Mouse (Mus musculus): Measurements from ENCODE around the gene Steap3. TPM values are rescaled to one million over a fixed set of nuclear protein-coding genes. Genes with fewer than 3 reads are reported as not detected.

Gene Steap3
- polyA plus RNA-seq, 1 experiment, result 3.3 TPM

- Histone ChIP-seq H3K4me1 (ENCODE audit: control insufficient read depth, insufficient read depth, low read length) (no peaks in the 10 kb centered on the region), H3K4me3 (ENCODE audit: control insufficient read depth, low read depth, low read length) (no peak overlapping the region), H3K27ac (ENCODE audit: control insufficient read depth, insufficient read depth, low read depth, low read length) (no peak overlapping the region; the same call in 1 of the 2 replicates), H3K27me3 (ENCODE audit: control insufficient read depth, insufficient read depth, low read length) (no peaks in the 10 kb centered on the region), H3K36me3 (ENCODE audit: control insufficient read depth, insufficient read depth, low read length) (no peaks in the 10 kb centered on the region)
- no peak for TF ChIP-seq CTCF (IDR thresholded peaks at IDR 0.05; ENCODE audit: control insufficient read depth, insufficient read depth, insufficient replicate concordance, low read depth, low read length)
- no peak for TF ChIP-seq POLR2A (IDR thresholded peaks at IDR 0.05; ENCODE audit: control insufficient read depth, low read depth, low read length)
Observed at GRCm38 (mm10) chr1:120229723-120230471, 42.6 kb downstream of the Steap3 start.

DNA sequence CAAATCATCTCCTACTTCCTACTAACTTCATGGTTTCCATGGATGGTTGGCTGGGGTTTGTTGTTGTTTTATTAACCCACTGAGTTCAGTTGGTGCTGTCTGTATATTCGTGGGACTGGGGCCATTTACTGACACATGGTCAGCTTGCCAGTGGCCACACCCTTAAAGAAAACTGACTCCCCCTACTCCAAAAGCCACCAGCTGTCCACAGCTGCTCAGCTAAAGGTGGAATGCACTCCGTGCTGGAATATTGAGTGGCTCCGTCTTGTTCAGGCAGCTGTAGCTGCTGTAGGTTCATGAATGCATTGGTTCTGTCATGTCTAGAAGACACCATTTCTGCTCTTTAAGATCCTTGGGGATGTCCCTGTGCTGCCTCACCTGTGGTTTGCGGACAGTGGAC lies 48.9 kb downstream of the Steap3 start:
- no peak for TF ChIP-seq POLR2A (IDR thresholded peaks at IDR 0.05; ENCODE audit: control insufficient read depth, low read depth, low read length)
- no peak overlapping the region for H3K27ac ChIP-seq (ENCODE audit: control insufficient read depth, insufficient read depth, low read depth, low read length)
- H3K27me3 ChIP-seq (ENCODE audit: control insufficient read depth, insufficient read depth, low read length), result no peaks in the 10 kb centered on the region
- no peaks in the 10 kb centered on the region for H3K36me3 ChIP-seq (ENCODE audit: control insufficient read depth, insufficient read depth, low read length)
- H3K4me1 ChIP-seq (ENCODE audit: control insufficient read depth, insufficient read depth, low read length), result no peaks in the 10 kb centered on the region
- H3K4me3 ChIP-seq (ENCODE audit: control insufficient read depth, low read depth, low read length), result no peak overlapping the region

DNA sequence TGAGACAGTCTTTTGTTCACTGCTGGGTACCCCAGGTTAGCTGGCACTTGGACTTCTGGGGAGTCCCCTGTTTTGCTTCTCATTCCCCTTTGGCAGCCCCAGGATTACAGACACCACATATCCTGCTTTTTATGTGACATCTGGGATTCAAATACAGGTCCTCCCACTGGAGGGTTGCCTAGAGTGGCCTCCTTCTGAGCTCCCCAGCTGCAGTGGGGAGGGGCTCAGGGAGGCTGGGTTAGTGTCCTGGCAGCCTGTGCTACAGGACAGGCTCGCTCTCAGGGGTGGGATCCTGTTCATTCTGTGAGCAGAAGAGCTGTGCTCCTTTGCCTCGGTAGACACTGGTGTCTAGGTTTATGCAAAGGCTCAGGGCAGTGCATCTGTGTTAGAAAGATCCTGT lies 51.2 kb downstream of the Steap3 start:
- no peaks in the 10 kb centered on the region for H3K36me3 ChIP-seq (ENCODE audit: control insufficient read depth, insufficient read depth, low read length)
- H3K4me1 ChIP-seq (ENCODE audit: control insufficient read depth, insufficient read depth, low read length), result no peaks in the 10 kb centered on the region
- no peak overlapping the region for H3K27ac ChIP-seq (ENCODE audit: control insufficient read depth, insufficient read depth, low read depth, low read length)
- H3K27me3 ChIP-seq (ENCODE audit: control insufficient read depth, insufficient read depth, low read length), result no peaks in the 10 kb centered on the region
- no peak for TF ChIP-seq POLR2A (IDR thresholded peaks at IDR 0.05; ENCODE audit: control insufficient read depth, low read depth, low read length)
- no peak for TF ChIP-seq CTCF (IDR thresholded peaks at IDR 0.05; ENCODE audit: control insufficient read depth, insufficient read depth, insufficient replicate concordance, low read depth, low read length)
- no peak overlapping the region for H3K4me3 ChIP-seq (ENCODE audit: control insufficient read depth, low read depth, low read length)

- no peak overlapping the region for H3K4me3 ChIP-seq (ENCODE audit: control insufficient read depth, low read depth, low read length)
- no peaks in the 10 kb centered on the region for H3K4me1 ChIP-seq (ENCODE audit: control insufficient read depth, insufficient read depth, low read length)
- no peak overlapping the region for H3K27ac ChIP-seq (ENCODE audit: control insufficient read depth, insufficient read depth, low read depth, low read length)
- no peaks in the 10 kb centered on the region for H3K27me3 ChIP-seq (ENCODE audit: control insufficient read depth, insufficient read depth, low read length)
- H3K36me3 ChIP-seq (ENCODE audit: control insufficient read depth, insufficient read depth, low read length), result no peaks in the 10 kb centered on the region
- TF ChIP-seq CTCF (IDR thresholded peaks at IDR 0.05; ENCODE audit: control insufficient read depth, insufficient read depth, insufficient replicate concordance, low read depth, low read length) (no peak), POLR2A (IDR thresholded peaks at IDR 0.05; ENCODE audit: control insufficient read depth, low read depth, low read length) (no peak)
Observed at GRCm38 (mm10) chr1:120220841-120221240, 51.7 kb downstream of the Steap3 start.

- Histone ChIP-seq H3K36me3 (ENCODE audit: control insufficient read depth, insufficient read depth, low read length) (no peaks in the 10 kb centered on the region), H3K4me1 (ENCODE audit: control insufficient read depth, insufficient read depth, low read length) (no peaks in the 10 kb centered on the region), H3K27me3 (ENCODE audit: control insufficient read depth, insufficient read depth, low read length) (no peaks in the 10 kb centered on the region), H3K4me3 (ENCODE audit: control insufficient read depth, low read depth, low read length) (no peak overlapping the region), H3K27ac (ENCODE audit: control insufficient read depth, insufficient read depth, low read depth, low read length) (no peak overlapping the region)
- no peak for TF ChIP-seq POLR2A (IDR thresholded peaks at IDR 0.05; ENCODE audit: control insufficient read depth, low read depth, low read length)
- no peak for TF ChIP-seq CTCF (IDR thresholded peaks at IDR 0.05; ENCODE audit: control insufficient read depth, insufficient read depth, insufficient replicate concordance, low read depth, low read length)
Observed at GRCm38 (mm10) chr1:120208502-120209230, 63.8 kb downstream of the Steap3 start.

DNA sequence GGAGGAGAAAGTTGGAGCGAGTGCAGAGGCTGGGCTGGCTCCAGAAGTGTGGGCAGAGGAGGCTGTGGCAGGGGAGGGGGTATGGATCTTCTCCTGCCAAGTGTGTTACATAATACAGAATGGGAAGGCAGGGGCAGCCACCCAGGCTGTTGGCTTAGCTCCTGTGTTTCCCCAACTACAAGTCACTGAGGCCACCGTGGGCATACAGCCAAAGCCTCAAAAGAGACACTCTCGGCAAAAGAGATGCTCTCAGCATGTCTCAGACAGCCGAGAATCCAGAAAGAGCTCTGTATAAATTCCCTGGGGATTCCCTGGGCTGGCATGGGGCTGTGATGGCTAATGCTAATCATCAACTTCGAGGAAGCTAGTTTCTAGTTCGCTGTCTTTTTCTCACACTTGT lies 64.9 kb downstream of the Steap3 start:
- Histone ChIP-seq H3K4me3 (ENCODE audit: control insufficient read depth, low read depth, low read length) (no peak overlapping the region), H3K36me3 (ENCODE audit: control insufficient read depth, insufficient read depth, low read length) (no peaks in the 10 kb centered on the region), H3K27me3 (ENCODE audit: control insufficient read depth, insufficient read depth, low read length) (no peaks in the 10 kb centered on the region), H3K4me1 (ENCODE audit: control insufficient read depth, insufficient read depth, low read length) (no peaks in the 10 kb centered on the region), H3K27ac (ENCODE audit: control insufficient read depth, insufficient read depth, low read depth, low read length) (no peak overlapping the region)
- no peak for TF ChIP-seq CTCF (IDR thresholded peaks at IDR 0.05; ENCODE audit: control insufficient read depth, insufficient read depth, insufficient replicate concordance, low read depth, low read length)
- TF ChIP-seq POLR2A (IDR thresholded peaks at IDR 0.05; ENCODE audit: control insufficient read depth, low read depth, low read length), result no peak

- H3K4me1 ChIP-seq (ENCODE audit: control insufficient read depth, insufficient read depth, low read length), result no peaks in the 10 kb centered on the region
- TF ChIP-seq CTCF (IDR thresholded peaks at IDR 0.05; ENCODE audit: control insufficient read depth, insufficient read depth, insufficient replicate concordance, low read depth, low read length), result no peak
- TF ChIP-seq POLR2A (IDR thresholded peaks at IDR 0.05; ENCODE audit: control insufficient read depth, low read depth, low read length), result no peak
- no peak overlapping the region for H3K27ac ChIP-seq (ENCODE audit: control insufficient read depth, insufficient read depth, low read depth, low read length)
- H3K27me3 ChIP-seq (ENCODE audit: control insufficient read depth, insufficient read depth, low read length), result no peaks in the 10 kb centered on the region
- no peaks in the 10 kb centered on the region for H3K36me3 ChIP-seq (ENCODE audit: control insufficient read depth, insufficient read depth, low read length)
- no peak overlapping the region for H3K4me3 ChIP-seq (ENCODE audit: control insufficient read depth, low read depth, low read length)
Observed at GRCm38 (mm10) chr1:120204834-120205233, 67.7 kb downstream of the Steap3 start.
